Mouse (Mus musculus): ENCODE measurements at regions not wholly inside any gene's neighbourhood (a gene's known extent, or its start where the extent isn't known, plus 50 kb on each side); places are given as distances from the start of the nearest gene placed in this dataset.

- Histone ChIP-seq H3K27me3 (replicated peaks; ENCODE audit: control insufficient read depth, insufficient read depth, low read length) (no peaks in the 10 kb centered on the region), H3K36me3 (ENCODE audit: control insufficient read depth, insufficient read depth, low read length) (no peaks in the 10 kb centered on the region), H3K27ac (ENCODE audit: insufficient read depth, low read depth, low read length) (no peak overlapping the region), H3K4me1 (ENCODE audit: control insufficient read depth, insufficient read depth, low read length) (no peaks in the 10 kb centered on the region), H3K4me3 (ENCODE audit: insufficient read depth, low read depth, low read length) (no peak overlapping the region)
- TF ChIP-seq POLR2A (IDR thresholded peaks at IDR 0.05; ENCODE audit: low read depth, low read length): no peak
- no peak for TF ChIP-seq CTCF (conservative IDR thresholded peaks at IDR 0.05; ENCODE audit: insufficient read depth, insufficient read length, low read depth, low read length)
- no peak for DNase-seq
- WGBS: 82% methylated on average over 7 of the region's 7 CpGs
Measured at GRCm38 (mm10) chr10:117513925-117514546, 115.3 kb upstream of the Cpm start.

- DNase-seq: no peak
- WGBS: 88% methylated on average over 9 of the region's 9 CpGs
- Histone ChIP-seq H3K4me1 (ENCODE audit: control insufficient read depth, insufficient read depth, low read length) (no peaks in the 10 kb centered on the region), H3K36me3 (ENCODE audit: control insufficient read depth, insufficient read depth, low read length) (no peaks in the 10 kb centered on the region), H3K27ac (ENCODE audit: insufficient read depth, low read depth, low read length) (no peak overlapping the region), H3K4me3 (ENCODE audit: insufficient read depth, low read depth, low read length) (no peak overlapping the region), H3K27me3 (replicated peaks; ENCODE audit: control insufficient read depth, insufficient read depth, low read length) (no peaks in the 10 kb centered on the region)
- TF ChIP-seq POLR2A (IDR thresholded peaks at IDR 0.05; ENCODE audit: low read depth, low read length) (no peak), CTCF (conservative IDR thresholded peaks at IDR 0.05; ENCODE audit: insufficient read depth, insufficient read length, low read depth, low read length) (no peak)
Measured at GRCm38 (mm10) chr10:117512424-117513257, 116.7 kb upstream of the Cpm start.

GRCm38 (mm10) chr10:117511483-117512406 is 117.6 kb upstream of the Cpm start:
- WGBS: 76% methylated on average over 8 of the region's 8 CpGs
- H3K27ac ChIP-seq (ENCODE audit: insufficient read depth, low read depth, low read length): no peak overlapping the region
- TF ChIP-seq CTCF (conservative IDR thresholded peaks at IDR 0.05; ENCODE audit: insufficient read depth, insufficient read length, low read depth, low read length): no peak
- TF ChIP-seq POLR2A (IDR thresholded peaks at IDR 0.05; ENCODE audit: low read depth, low read length): no peak
- no peaks in the 10 kb centered on the region for H3K36me3 ChIP-seq (ENCODE audit: control insufficient read depth, insufficient read depth, low read length)
- no peaks in the 10 kb centered on the region for H3K4me1 ChIP-seq (ENCODE audit: control insufficient read depth, insufficient read depth, low read length)
- DNase-seq: no peak
- no peaks in the 10 kb centered on the region for H3K27me3 ChIP-seq (replicated peaks; ENCODE audit: control insufficient read depth, insufficient read depth, low read length)
- no peak overlapping the region for H3K4me3 ChIP-seq (ENCODE audit: insufficient read depth, low read depth, low read length)

GRCm38 (mm10) chr10:117510529-117511482 is 118.5 kb upstream of the Cpm start:
- Histone ChIP-seq H3K36me3 (ENCODE audit: control insufficient read depth, insufficient read depth, low read length) (no peaks in the 10 kb centered on the region), H3K4me3 (ENCODE audit: insufficient read depth, low read depth, low read length) (no peak overlapping the region), H3K27ac (ENCODE audit: insufficient read depth, low read depth, low read length) (no peak overlapping the region), H3K27me3 (replicated peaks; ENCODE audit: control insufficient read depth, insufficient read depth, low read length) (no peaks in the 10 kb centered on the region), H3K4me1 (ENCODE audit: control insufficient read depth, insufficient read depth, low read length) (no peaks in the 10 kb centered on the region)
- 97% methylated on average over 3 of the region's 3 CpGs for WGBS
- TF ChIP-seq POLR2A (IDR thresholded peaks at IDR 0.05; ENCODE audit: low read depth, low read length): no peak
- TF ChIP-seq CTCF (conservative IDR thresholded peaks at IDR 0.05; ENCODE audit: insufficient read depth, insufficient read length, low read depth, low read length): no peak
- DNase-seq: no peak

- H3K27me3 ChIP-seq (replicated peaks; ENCODE audit: control insufficient read depth, insufficient read depth, low read length): no peaks in the 10 kb centered on the region
- no peak for TF ChIP-seq POLR2A (IDR thresholded peaks at IDR 0.05; ENCODE audit: low read depth, low read length)
- TF ChIP-seq CTCF (conservative IDR thresholded peaks at IDR 0.05; ENCODE audit: insufficient read depth, insufficient read length, low read depth, low read length): no peak
- H3K36me3 ChIP-seq (ENCODE audit: control insufficient read depth, insufficient read depth, low read length): no peaks in the 10 kb centered on the region
- H3K4me3 ChIP-seq (ENCODE audit: insufficient read depth, low read depth, low read length): no peak overlapping the region
- no peak for DNase-seq
- no peak overlapping the region for H3K27ac ChIP-seq (ENCODE audit: insufficient read depth, low read depth, low read length)
- no peaks in the 10 kb centered on the region for H3K4me1 ChIP-seq (ENCODE audit: control insufficient read depth, insufficient read depth, low read length)
- 93% methylated on average over 2 of the region's 2 CpGs for WGBS
Measured at GRCm38 (mm10) chr10:117510224-117510486, 119.1 kb upstream of the Cpm start.

GRCm38 (mm10) chr10:117509431-117510223 is 119.7 kb upstream of the Cpm start:
- Histone ChIP-seq H3K27ac (ENCODE audit: insufficient read depth, low read depth, low read length) (no peak overlapping the region), H3K36me3 (ENCODE audit: control insufficient read depth, insufficient read depth, low read length) (no peaks in the 10 kb centered on the region), H3K4me3 (ENCODE audit: insufficient read depth, low read depth, low read length) (no peak overlapping the region), H3K27me3 (replicated peaks; ENCODE audit: control insufficient read depth, insufficient read depth, low read length) (no peaks in the 10 kb centered on the region), H3K4me1 (ENCODE audit: control insufficient read depth, insufficient read depth, low read length) (no peaks in the 10 kb centered on the region)
- TF ChIP-seq POLR2A (IDR thresholded peaks at IDR 0.05; ENCODE audit: low read depth, low read length) (no peak), CTCF (conservative IDR thresholded peaks at IDR 0.05; ENCODE audit: insufficient read depth, insufficient read length, low read depth, low read length) (no peak)
- no peak for DNase-seq
- 84% methylated on average over 9 of the region's 9 CpGs for WGBS

Data from kidney, adult 2 months (tissue).